ENCODE assay signal across 15 mouse cellular contexts in genomic region chr9:97672681-97673080, GRCm38 (mm10).
DNase-seq lines count a peak whose midpoint lies in the region; ATAC-seq lines count a peak whose summit lies in the region.
"Had no signal": no experiment of that assay in that cellular context is flagged by ENCODE, and none has a peak within 500 bp of the region (broad histone marks: within the 10 kb centered on the region; RNA-seq: fewer than 3 reads in every experiment).

No protein-coding gene starts in this region.

- no peak overlapping the region for H3K27ac ChIP-seq in forebrain, embryonic 11.5 days (ENCODE audit: low read depth, low read length)
- no peak overlapping the region for H3K27ac ChIP-seq in midbrain, embryonic 14.5 days (replicated peaks; ENCODE audit: low read depth, low read length)
- H3K27ac ChIP-seq in liver, embryonic 12.5 days: no peak overlapping the region
- no peak overlapping the region for H3K27ac ChIP-seq in kidney, embryonic 16.5 days (ENCODE audit: low read length)
- H3K27ac ChIP-seq: kidney, embryonic 15.5 days; layer of hippocampus, adult 2 months; lung, embryonic 15.5 days had no signal

- H3K4me3 ChIP-seq in forebrain, embryonic 11.5 days (ENCODE audit: low read depth, low read length): no peak overlapping the region
- H3K4me3 ChIP-seq in midbrain, embryonic 14.5 days (replicated peaks; ENCODE audit: low read depth, low read length): no peak overlapping the region
- no peak overlapping the region for H3K4me3 ChIP-seq in liver, embryonic 12.5 days
- no peak overlapping the region for H3K4me3 ChIP-seq in kidney, embryonic 16.5 days (ENCODE audit: low read length)
- H3K4me3 ChIP-seq: kidney, embryonic 15.5 days; layer of hippocampus, adult 2 months; lung, embryonic 15.5 days; myocyte had no signal

- DNase-seq in heart, adult 11 months: peak; percentile 62
- no peak for DNase-seq in heart, postnatal 14 days
- peak; percentile 16 for DNase-seq in brain, adult 2 months (ENCODE audit: low read depth, low spot score)
- DNase-seq in forebrain, embryonic 11.5 days (ENCODE audit: low spot score): peak; percentile 53
- peak; percentile 41 for DNase-seq in midbrain, embryonic 14.5 days
- no peak for DNase-seq in thymus, postnatal 10 days (ENCODE audit: low spot score in 2 of 2)
- DNase-seq: B cell, adult 2 months; cerebellum, adult 11 months; right cerebral cortex, postnatal 14 days had no signal

- no peaks in the 10 kb centered on the region for H3K4me1 ChIP-seq in forebrain, embryonic 11.5 days (replicated peaks; ENCODE audit: control insufficient read depth, insufficient read depth, low read length)
- H3K4me1 ChIP-seq in midbrain, embryonic 14.5 days (ENCODE audit: control insufficient read depth, insufficient read depth, low read length): no peaks in the 10 kb centered on the region
- no peaks in the 10 kb centered on the region for H3K4me1 ChIP-seq in liver, embryonic 12.5 days
- H3K4me1 ChIP-seq in kidney, embryonic 16.5 days (ENCODE audit: insufficient read depth, low read length): no peaks in the 10 kb centered on the region
- H3K4me1 ChIP-seq: kidney, embryonic 15.5 days; lung, embryonic 15.5 days had no signal

- intact Hi-C loops in heart, postnatal 14 days (cut with DNase I): no loop called here

- H3K9me3 ChIP-seq in forebrain, embryonic 11.5 days (ENCODE audit: control insufficient read depth, low read length): no peaks in the 10 kb centered on the region
- no peaks in the 10 kb centered on the region for H3K9me3 ChIP-seq in midbrain, embryonic 14.5 days (ENCODE audit: control insufficient read depth, low read length)
- no peaks in the 10 kb centered on the region for H3K9me3 ChIP-seq in liver, embryonic 12.5 days (replicated peaks)
- H3K9me3 ChIP-seq in kidney, embryonic 16.5 days (ENCODE audit: low read length): no peaks in the 10 kb centered on the region
- H3K9me3 ChIP-seq: kidney, embryonic 15.5 days; lung, embryonic 15.5 days had no signal

- 3% methylated on average over 5 of the region's 5 CpGs for WGBS in forebrain, embryonic 11.5 days
- WGBS in midbrain, embryonic 14.5 days: 11% methylated on average over 5 of the region's 5 CpGs
- 52% methylated on average over 5 of the region's 5 CpGs for WGBS in liver, embryonic 12.5 days (ENCODE audit: insufficient replicate concordance)
- 60% methylated on average over 5 of the region's 5 CpGs for WGBS in kidney, embryonic 16.5 days

- no peak overlapping the region for H3K9ac ChIP-seq in forebrain, embryonic 11.5 days (ENCODE audit: low read length)
- H3K9ac ChIP-seq in midbrain, embryonic 14.5 days (replicated peaks; ENCODE audit: low read length): no peak overlapping the region
- H3K9ac ChIP-seq in liver, embryonic 12.5 days: no peak overlapping the region
- H3K9ac ChIP-seq in kidney, embryonic 16.5 days (replicated peaks; ENCODE audit: low read length): no peak overlapping the region
- H3K9ac ChIP-seq: kidney, embryonic 15.5 days; lung, embryonic 15.5 days had no signal

- no peak overlapping the region for H3K4me2 ChIP-seq in forebrain, embryonic 11.5 days (ENCODE audit: low read depth, low read length, severe bottlenecking)
- H3K4me2 ChIP-seq in midbrain, embryonic 14.5 days (ENCODE audit: low read length): no peak overlapping the region
- H3K4me2 ChIP-seq in liver, embryonic 12.5 days: no peak overlapping the region
- no peak overlapping the region for H3K4me2 ChIP-seq in kidney, embryonic 16.5 days (replicated peaks; ENCODE audit: low read depth, low read length)
- H3K4me2 ChIP-seq: kidney, embryonic 15.5 days; lung, embryonic 15.5 days had no signal

- peak; percentile 59 for ATAC-seq in forebrain, embryonic 11.5 days (replicated peaks; ENCODE audit: low FRiP score)
- ATAC-seq in midbrain, embryonic 14.5 days (ENCODE audit: low FRiP score, low TSS enrichment): no peak
- no peak for ATAC-seq in liver, embryonic 12.5 days
- ATAC-seq in kidney, embryonic 16.5 days (ENCODE audit: low FRiP score, low TSS enrichment): no peak

- no peaks in the 10 kb centered on the region for H3K36me3 ChIP-seq in forebrain, embryonic 11.5 days (ENCODE audit: control insufficient read depth, insufficient read depth, low read length)
- no peaks in the 10 kb centered on the region for H3K36me3 ChIP-seq in midbrain, embryonic 14.5 days (ENCODE audit: control insufficient read depth, insufficient read depth, low read length)
- no peaks in the 10 kb centered on the region for H3K36me3 ChIP-seq in liver, embryonic 12.5 days
- H3K36me3 ChIP-seq in kidney, embryonic 16.5 days (ENCODE audit: insufficient read depth, low read length): no peaks in the 10 kb centered on the region
- H3K36me3 ChIP-seq: kidney, embryonic 15.5 days; lung, embryonic 15.5 days had no signal

- peaks cover 19% of the 10 kb centered on the region for H3K27me3 ChIP-seq in forebrain, embryonic 11.5 days (ENCODE audit: control insufficient read depth, insufficient read depth, low read length)
- no peaks in the 10 kb centered on the region for H3K27me3 ChIP-seq in midbrain, embryonic 14.5 days (ENCODE audit: control insufficient read depth, insufficient read depth, low read length)
- H3K27me3 ChIP-seq in liver, embryonic 12.5 days (replicated peaks): no peaks in the 10 kb centered on the region
- H3K27me3 ChIP-seq in kidney, embryonic 16.5 days (ENCODE audit: insufficient read depth, low read length): no peaks in the 10 kb centered on the region
- H3K27me3 ChIP-seq: kidney, embryonic 15.5 days; lung, embryonic 15.5 days had no signal

Comparison
In these comparisons a context has a peak if more than half of its experiments do, and no peak if none do; other contexts are left out.
1. DNase-seq: peak in heart, adult 11 months (single experiment), brain, adult 2 months (single experiment), forebrain, embryonic 11.5 days (single experiment) and midbrain, embryonic 14.5 days (single experiment); none in heart, postnatal 14 days (0 of 2) and thymus, postnatal 10 days (0 of 2).